Mouse (Mus musculus): ENCODE data around the gene Fiz1. TPM values are rescaled to one million over a fixed set of nuclear protein-coding genes. Genes with fewer than 3 reads are reported as not detected.

The Fiz1 gene
- polyA plus RNA-seq, 1 experiment from 2014 or later = 33.5 TPM

Other genes with a start within 250 kb of the Fiz1 start
- gene Fam71e2, start 243.4 kb downstream of the Fiz1 start, polyA plus RNA-seq (2015; fragmentation: Nextera tagmentation; extraction: Ambion mirVana) = not detected in 2 replicates
- 0.13 and 0.30 TPM in 2 replicates for gene Il11, start 231.8 kb downstream of the Fiz1 start, polyA plus RNA-seq (2015; fragmentation: Nextera tagmentation; extraction: Ambion mirVana)
- gene Tmem190, start 231.8 kb downstream of the Fiz1 start, polyA plus RNA-seq (2015; fragmentation: Nextera tagmentation; extraction: Ambion mirVana) = 0.23 TPM in 1 of 2 replicates, not detected in the other
- gene Tmem238, start 225.0 kb downstream of the Fiz1 start, polyA plus RNA-seq (2015; fragmentation: Nextera tagmentation; extraction: Ambion mirVana) = 9.6 and 11.7 TPM in 2 replicates
- 546 and 590 TPM in 2 replicates for gene Rpl28, start 221.8 kb downstream of the Fiz1 start, polyA plus RNA-seq (2015; fragmentation: Nextera tagmentation; extraction: Ambion mirVana)
- 413 and 414 TPM in 2 replicates for gene Ube2s, start 202.1 kb downstream of the Fiz1 start, polyA plus RNA-seq (2015; fragmentation: Nextera tagmentation; extraction: Ambion mirVana)
- gene Shisa7, start 170.0 kb downstream of the Fiz1 start, polyA plus RNA-seq (2015; fragmentation: Nextera tagmentation; extraction: Ambion mirVana) = not detected in 2 replicates
- 19.9 and 22.0 TPM in 2 replicates for gene Isoc2b, start 144.4 kb downstream of the Fiz1 start, polyA plus RNA-seq (2015; fragmentation: Nextera tagmentation; extraction: Ambion mirVana)
- 0.72 and 0.81 TPM in 2 replicates for gene Isoc2a, start 137.5 kb downstream of the Fiz1 start, polyA plus RNA-seq (2015; fragmentation: Nextera tagmentation; extraction: Ambion mirVana)
- gene Gm36210, start 108.2 kb downstream of the Fiz1 start, polyA plus RNA-seq (2015; fragmentation: Nextera tagmentation; extraction: Ambion mirVana) = 0.10 TPM in 2 replicates
- 2.7 and 3.1 TPM in 2 replicates for gene Zfp628, start 99.5 kb downstream of the Fiz1 start, polyA plus RNA-seq (2015; fragmentation: Nextera tagmentation; extraction: Ambion mirVana)
- 0.22 and 0.60 TPM in 2 replicates for gene Nat14, start 92.7 kb downstream of the Fiz1 start, polyA plus RNA-seq (2015; fragmentation: Nextera tagmentation; extraction: Ambion mirVana)
- 0.07 and 0.19 TPM in 2 replicates for gene Ssc5d, start 88.9 kb downstream of the Fiz1 start, polyA plus RNA-seq (2015; fragmentation: Nextera tagmentation; extraction: Ambion mirVana)
- 0.09 and 0.21 TPM in 2 replicates for gene Sbk2, start 50.3 kb downstream of the Fiz1 start, polyA plus RNA-seq (2015; fragmentation: Nextera tagmentation; extraction: Ambion mirVana)
- gene Sbk3, start 43.5 kb downstream of the Fiz1 start, polyA plus RNA-seq (2015; fragmentation: Nextera tagmentation; extraction: Ambion mirVana) = not detected in 2 replicates
- 18.7 and 22.3 TPM in 2 replicates for gene Zfp579, start 18.5 kb downstream of the Fiz1 start, polyA plus RNA-seq (2015; fragmentation: Nextera tagmentation; extraction: Ambion mirVana)
- gene Zfp524, start 282 bp downstream of the Fiz1 start, polyA plus RNA-seq (2015; fragmentation: Nextera tagmentation; extraction: Ambion mirVana) = 14.9 and 18.2 TPM in 2 replicates
- gene Gm44973, start 799 bp upstream of the Fiz1 start, polyA plus RNA-seq (2015; fragmentation: Nextera tagmentation; extraction: Ambion mirVana) = 2.9 and 5.4 TPM in 2 replicates
- gene Zfp865, start 5.7 kb upstream of the Fiz1 start, polyA plus RNA-seq (2015; fragmentation: Nextera tagmentation; extraction: Ambion mirVana) = 5.1 and 5.9 TPM in 2 replicates
- 0.27 TPM in 1 of 2 replicates, not detected in the other for gene Ccdc106, start 5.9 kb upstream of the Fiz1 start, polyA plus RNA-seq (2015; fragmentation: Nextera tagmentation; extraction: Ambion mirVana)
- gene 4632433K11Rik, start 19.4 kb upstream of the Fiz1 start, polyA plus RNA-seq (2015; fragmentation: Nextera tagmentation; extraction: Ambion mirVana) = not detected in 2 replicates
- gene Zfp784, start 23.7 kb upstream of the Fiz1 start, polyA plus RNA-seq (2015; fragmentation: Nextera tagmentation; extraction: Ambion mirVana) = 3.8 and 4.4 TPM in 2 replicates
- gene Zfp580, start 36.8 kb upstream of the Fiz1 start, polyA plus RNA-seq (2015; fragmentation: Nextera tagmentation; extraction: Ambion mirVana) = 15.2 and 15.4 TPM in 2 replicates
- 131 and 138 TPM in 2 replicates for gene U2af2, start 47.4 kb upstream of the Fiz1 start, polyA plus RNA-seq (2015; fragmentation: Nextera tagmentation; extraction: Ambion mirVana)
- gene Epn1, start 65.5 kb upstream of the Fiz1 start, polyA plus RNA-seq (2015; fragmentation: Nextera tagmentation; extraction: Ambion mirVana) = 42.6 and 44.8 TPM in 2 replicates
- gene Rfpl4, start 102.3 kb upstream of the Fiz1 start, polyA plus RNA-seq (2015; fragmentation: Nextera tagmentation; extraction: Ambion mirVana) = not detected in 2 replicates
- 0.13 and 0.40 TPM in 2 replicates for gene Rasl2-9, start 111.3 kb upstream of the Fiz1 start, polyA plus RNA-seq (2015; fragmentation: Nextera tagmentation; extraction: Ambion mirVana)
- not detected in 2 replicates for gene Vmn1r55, start 135.0 kb upstream of the Fiz1 start, polyA plus RNA-seq (2015; fragmentation: Nextera tagmentation; extraction: Ambion mirVana)
- not detected in 2 replicates for gene Vmn1r56, start 182.1 kb upstream of the Fiz1 start, polyA plus RNA-seq (2015; fragmentation: Nextera tagmentation; extraction: Ambion mirVana)
- not detected in 2 replicates for gene Vmn1r57, start 203.8 kb upstream of the Fiz1 start, polyA plus RNA-seq (2015; fragmentation: Nextera tagmentation; extraction: Ambion mirVana)